Mouse (Mus musculus) neural tube, embryonic 15.5 days (tissue): ENCODE results near the gene Olfr1418. TPM values are rescaled to one million over a fixed set of nuclear protein-coding genes. Genes with fewer than 3 reads are reported as not detected.

Experiments used
- ATAC-seq: fragments of 200-750 bp; cut with Nextera tagmentation; 2 replicates; pipeline ENCODE4 v1.8.0; 2017; ENCODE audit warnings: mild to moderate bottlenecking, moderate TSS enrichment, moderate library complexity; ENCODE audit not compliant: low FRiP score
- H3K27ac ChIP-seq: fragments of 300-500 bp; sonication (generic); replicated peaks from 2 replicates; pipeline ENCODE4 v1.5.1; 2015; ENCODE audit warnings: mild to moderate bottlenecking, inconsistent platforms
- H3K27me3 ChIP-seq: fragments of 300-500 bp; sonication (generic); replicated peaks from 2 replicates; pipeline ENCODE4 v1.6.1; 2015; ENCODE audit warnings: inconsistent platforms
- H3K36me3 ChIP-seq: fragments of 300-500 bp; sonication (generic); 2 replicates; pipeline ENCODE4 v1.6.1; 2015; ENCODE audit warnings: inconsistent platforms
- H3K4me1 ChIP-seq: fragments of 300-500 bp; sonication (generic); 2 replicates; pipeline ENCODE4 v1.6.1; 2015; ENCODE audit warnings: inconsistent platforms
- H3K4me2 ChIP-seq: fragments of 300-500 bp; sonication (generic); 2 replicates; pipeline ENCODE4 v1.6.1; 2015; ENCODE audit warnings: inconsistent platforms, mild to moderate bottlenecking, moderate library complexity
- H3K4me3 ChIP-seq: fragments of 300-500 bp; sonication (generic); replicated peaks from 2 replicates; pipeline ENCODE4 v1.5.1; 2015; ENCODE audit warnings: mild to moderate bottlenecking, inconsistent platforms
- H3K9ac ChIP-seq: fragments of 300-500 bp; sonication (generic); replicated peaks from 2 replicates; pipeline ENCODE4 v1.6.1; 2015; ENCODE audit warnings: mild to moderate bottlenecking, inconsistent platforms
- H3K9me3 ChIP-seq: fragments of 300-500 bp; sonication (generic); replicated peaks from 2 replicates; pipeline ENCODE4 v1.6.1; 2016; ENCODE audit warnings: inconsistent platforms
- WGBS: fragments of 180-500 bp; shearing (Covaris S2); methylation state at CpG from one replicate; pipeline ENCODE4 v1.1.7; 2015; ENCODE audit warnings: mixed read lengths; 5-methylcytosine and 5-hydroxymethylcytosine counted together
- polyA plus RNA-seq: library from polyadenylated mRNA; unstranded; fragments of >200 nt; fragmentation: Nextera tagmentation; extraction: Ambion mirVana; gene quantifications from 2 replicates; pipeline ENCODE4 v1.2.1, GENCODE M21; 2015

Gene Olfr1418
- polyA plus RNA-seq, 1 experiment from 2014 or later: not detected

GRCm38 (mm10) chr19:11810003-11810758 is 50.7 kb downstream of the Olfr1418 start:
- WGBS: 83% methylated on average over 5 of the region's 5 CpGs
- Histone ChIP-seq H3K27me3 (peaks cover 4% of the 10 kb centered on the region), H3K4me3 (no peak overlapping the region), H3K27ac (no peak overlapping the region), H3K4me2 (no peak overlapping the region), H3K4me1 (peaks cover 4% of the 10 kb centered on the region; the same call in 1 of the 2 replicates), H3K9ac (no peak overlapping the region), H3K9me3 (no peaks in the 10 kb centered on the region), H3K36me3 (no peaks in the 10 kb centered on the region)
- no peak for ATAC-seq

GRCm38 (mm10) chr19:11808452-11808851 is 52.4 kb downstream of the Olfr1418 start:
- H3K27ac ChIP-seq: no peak overlapping the region
- no peak overlapping the region for H3K4me3 ChIP-seq
- peaks cover 4% of the 10 kb centered on the region; the same call in 1 of the 2 replicates for H3K4me1 ChIP-seq
- H3K9me3 ChIP-seq: no peaks in the 10 kb centered on the region
- H3K27me3 ChIP-seq: no peaks in the 10 kb centered on the region
- no peak for ATAC-seq
- no peak overlapping the region for H3K9ac ChIP-seq
- H3K4me2 ChIP-seq: no peak overlapping the region
- H3K36me3 ChIP-seq: no peaks in the 10 kb centered on the region
- 95% methylated on average over 2 of the region's 2 CpGs for WGBS

- Histone ChIP-seq H3K4me1 (peaks cover 4% of the 10 kb centered on the region; the same call in 1 of the 2 replicates), H3K27me3 (no peaks in the 10 kb centered on the region), H3K36me3 (0 out of 2 replicates have a peak, but pooled peaks cover 2% of the 10 kb centered on the region), H3K4me2 (no peak overlapping the region), H3K9me3 (no peaks in the 10 kb centered on the region), H3K27ac (no peak overlapping the region), H3K4me3 (no peak overlapping the region), H3K9ac (no peak overlapping the region)
- ATAC-seq: no peak
- WGBS: 44% methylated on average over 6 of the region's 6 CpGs
Measured at GRCm38 (mm10) chr19:11807822-11808221, 53.0 kb downstream of the Olfr1418 start.

GRCm38 (mm10) chr19:11807251-11807650 is 53.6 kb downstream of the Olfr1418 start:
- ATAC-seq: no peak

GRCm38 (mm10) chr19:11804423-11804822 is 56.4 kb downstream of the Olfr1418 start:
- Histone ChIP-seq H3K4me3 (no peak overlapping the region), H3K27me3 (no peaks in the 10 kb centered on the region), H3K36me3 (peaks cover 6% of the 10 kb centered on the region; the same call in 1 of the 2 replicates), H3K4me2 (no peak overlapping the region), H3K9me3 (no peaks in the 10 kb centered on the region), H3K9ac (no peak overlapping the region), H3K4me1 (no peaks in the 10 kb centered on the region), H3K27ac (no peak overlapping the region)
- no peak for ATAC-seq
- WGBS: 67% methylated on average over 1 of the region's 1 CpGs

More at GRCm38 (mm10) chr19:11807251-11807650, 53.6 kb downstream of the Olfr1418 start:
- no peak overlapping the region for H3K4me2 ChIP-seq
- H3K27me3 ChIP-seq: no peaks in the 10 kb centered on the region
- 75% methylated on average over 2 of the region's 2 CpGs for WGBS
- no peak overlapping the region for H3K27ac ChIP-seq
- peaks cover 6% of the 10 kb centered on the region; the same call in 1 of the 2 replicates for H3K36me3 ChIP-seq
- H3K9ac ChIP-seq: no peak overlapping the region
- H3K9me3 ChIP-seq: no peaks in the 10 kb centered on the region
- peaks cover 3% of the 10 kb centered on the region; the same call in 1 of the 2 replicates for H3K4me1 ChIP-seq
- H3K4me3 ChIP-seq: no peak overlapping the region

Other genes with a start within 250 kb of the Olfr1418 start
- 0.24 and 0.27 TPM in 2 replicates for gene Ms4a2, start 237.3 kb downstream of the Olfr1418 start, polyA plus RNA-seq
- 0.10 TPM in 1 of 2 replicates, not detected in the other for gene Ms4a3, start 220.2 kb downstream of the Olfr1418 start, polyA plus RNA-seq
- not detected in 2 replicates for gene Oosp2, start 200.5 kb downstream of the Olfr1418 start, polyA plus RNA-seq
- gene Oosp1, start 169.9 kb downstream of the Olfr1418 start, polyA plus RNA-seq: not detected in 2 replicates
- not detected in 2 replicates for gene Oosp3, start 164.0 kb downstream of the Olfr1418 start, polyA plus RNA-seq
- not detected in 2 replicates for gene Gif, start 113.5 kb downstream of the Olfr1418 start, polyA plus RNA-seq
- gene Mrpl16, start 90.7 kb downstream of the Olfr1418 start, polyA plus RNA-seq: 43.5 and 48.7 TPM in 2 replicates
- 12.8 and 14.5 TPM in 2 replicates for gene Stx3, start 41.7 kb downstream of the Olfr1418 start, polyA plus RNA-seq
- gene Olfr1417, start 21.8 kb downstream of the Olfr1418 start, polyA plus RNA-seq: not detected in 2 replicates
- not detected in 2 replicates for gene Olfr1419, start 14.0 kb upstream of the Olfr1418 start, polyA plus RNA-seq
- not detected in 2 replicates for gene Olfr1420, start 25.5 kb upstream of the Olfr1418 start, polyA plus RNA-seq
- 13.3 and 15.2 TPM in 2 replicates for gene Patl1, start 51.3 kb upstream of the Olfr1418 start, polyA plus RNA-seq
- 3.4 and 3.8 TPM in 2 replicates for gene Osbp, start 104.9 kb upstream of the Olfr1418 start, polyA plus RNA-seq
- gene Olfr1423, start 180.3 kb upstream of the Olfr1418 start, polyA plus RNA-seq: not detected in 2 replicates
- not detected in 2 replicates for gene Olfr1424, start 201.6 kb upstream of the Olfr1418 start, polyA plus RNA-seq
- not detected in 2 replicates for gene Olfr1425, start 216.7 kb upstream of the Olfr1418 start, polyA plus RNA-seq
- gene Olfr1426, start 230.9 kb upstream of the Olfr1418 start, polyA plus RNA-seq: not detected in 2 replicates
- not detected in 2 replicates for gene Olfr1427, start 242.3 kb upstream of the Olfr1418 start, polyA plus RNA-seq